Mouse (Mus musculus) stomach, embryonic 15.5 days (tissue): Measurements from ENCODE around the gene Adamts3. TPM values are rescaled to one million over a fixed set of nuclear protein-coding genes. Genes with fewer than 3 reads are reported as not detected.

Source experiments
- ATAC-seq: fragments of 200-750 bp; cut with Nextera tagmentation; 2 replicates; pipeline ENCODE4 v1.8.0; 2017; ENCODE audit warnings: low read depth, moderate number of reproducible peaks, moderate TSS enrichment; ENCODE audit not compliant: insufficient read depth, low FRiP score
- H3K27ac ChIP-seq: fragments of 300-500 bp; sonication (generic); 2 replicates; pipeline ENCODE4 v1.5.1; 2015; ENCODE audit warnings: mild to moderate bottlenecking, inconsistent platforms
- H3K27me3 ChIP-seq: fragments of 300-500 bp; sonication (generic); replicated peaks from 2 replicates; pipeline ENCODE4 v1.6.1; 2015; ENCODE audit warnings: inconsistent platforms
- H3K36me3 ChIP-seq: fragments of 300-500 bp; sonication (generic); 2 replicates; pipeline ENCODE4 v1.6.1; 2015; ENCODE audit warnings: inconsistent platforms
- H3K4me1 ChIP-seq: fragments of 300-500 bp; sonication (generic); 2 replicates; pipeline ENCODE4 v1.6.1; 2015; ENCODE audit warnings: inconsistent platforms
- H3K4me2 ChIP-seq: fragments of 300-500 bp; sonication (generic); 2 replicates; pipeline ENCODE4 v1.6.1; 2015; ENCODE audit warnings: mild to moderate bottlenecking, inconsistent platforms
- H3K4me3 ChIP-seq: fragments of 300-500 bp; sonication (generic); replicated peaks from 2 replicates; pipeline ENCODE4 v1.5.1; 2015; ENCODE audit warnings: inconsistent platforms
- H3K9ac ChIP-seq: fragments of 300-500 bp; sonication (generic); 2 replicates; pipeline ENCODE4 v1.6.1; 2015; ENCODE audit warnings: inconsistent platforms
- H3K9me3 ChIP-seq: fragments of 300-500 bp; sonication (generic); 2 replicates; pipeline ENCODE4 v1.6.1; 2016; ENCODE audit warnings: inconsistent platforms
- WGBS: fragments of 180-500 bp; shearing (Covaris S2); methylation state at CpG from one replicate; pipeline ENCODE4 v1.1.7; 2015; 5-methylcytosine and 5-hydroxymethylcytosine counted together
- polyA plus RNA-seq: library from polyadenylated mRNA; unstranded; fragments of >200 nt; fragmentation: Nextera tagmentation; extraction: Ambion mirVana; gene quantifications from 2 replicates; pipeline ENCODE4 v1.2.1, GENCODE M21; 2015

The Adamts3 gene
- polyA plus RNA-seq, 1 experiment from 2014 or later: 2.2 TPM

DNA sequence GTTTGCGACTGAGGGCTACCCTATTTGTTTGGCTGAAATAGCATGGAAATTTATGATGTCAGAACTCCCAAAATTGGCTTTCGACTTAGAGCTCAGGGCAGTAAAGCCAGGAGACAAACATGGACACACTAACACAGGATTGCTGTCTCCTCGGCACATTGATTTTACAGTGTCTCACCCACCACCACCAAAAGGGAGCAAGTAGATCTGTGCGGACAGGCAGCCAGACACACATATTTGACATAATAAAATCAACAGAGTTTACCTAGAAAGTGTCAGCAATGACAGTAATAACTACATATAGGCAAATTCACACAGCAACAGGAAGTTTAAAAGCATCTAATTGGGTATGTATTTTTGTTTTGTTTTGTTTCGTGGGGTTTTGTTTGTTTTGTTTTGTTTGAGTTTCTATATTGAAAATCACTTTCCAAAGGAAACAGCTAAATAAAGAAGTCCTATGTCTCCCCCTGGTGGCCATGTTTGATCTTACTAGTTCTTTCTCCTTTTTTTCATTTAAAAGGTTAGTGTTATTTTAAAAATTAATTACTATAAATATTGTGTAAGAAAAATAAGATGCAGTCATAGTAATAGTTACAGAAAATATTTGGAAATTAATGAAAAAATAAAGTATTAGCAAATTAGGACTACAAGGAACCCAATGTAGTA, 203.1 kb downstream of the Adamts3 start:
- H3K9me3 ChIP-seq: no peaks in the 10 kb centered on the region
- no peak overlapping the region for H3K9ac ChIP-seq
- no peak for ATAC-seq
- no peak overlapping the region for H3K27ac ChIP-seq
- H3K4me2 ChIP-seq: no peak overlapping the region
- no peaks in the 10 kb centered on the region for H3K27me3 ChIP-seq
- no peak overlapping the region for H3K4me3 ChIP-seq
- H3K4me1 ChIP-seq: no peaks in the 10 kb centered on the region
- WGBS: 57% methylated on average over 5 of the region's 5 CpGs
- no peaks in the 10 kb centered on the region for H3K36me3 ChIP-seq

DNA sequence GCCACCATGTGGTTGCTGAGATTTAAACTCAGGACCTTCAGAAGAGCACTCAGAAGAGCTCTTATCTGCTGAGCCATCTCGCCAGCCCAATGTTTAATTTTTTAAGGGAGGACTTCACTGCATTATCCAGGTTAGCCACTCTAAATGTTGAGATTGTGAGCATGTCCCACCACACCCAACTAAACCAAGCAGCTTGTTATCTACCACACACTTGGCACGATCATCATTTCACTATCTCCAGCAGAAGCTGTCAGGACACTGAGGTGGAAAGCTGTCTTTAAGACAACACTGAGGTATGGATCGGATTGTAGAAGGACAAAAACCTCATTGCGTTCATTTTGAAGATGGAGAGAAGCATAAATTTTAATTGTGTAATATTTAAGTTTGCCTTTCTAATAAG, 205.0 kb downstream of the Adamts3 start:
- Histone ChIP-seq H3K27me3 (no peaks in the 10 kb centered on the region), H3K4me1 (no peaks in the 10 kb centered on the region), H3K4me3 (no peak overlapping the region), H3K9me3 (no peaks in the 10 kb centered on the region), H3K27ac (no peak overlapping the region), H3K4me2 (no peak overlapping the region), H3K36me3 (no peaks in the 10 kb centered on the region), H3K9ac (no peak overlapping the region)
- no peak for ATAC-seq
- 83% methylated on average over 4 of the region's 4 CpGs for WGBS

DNA sequence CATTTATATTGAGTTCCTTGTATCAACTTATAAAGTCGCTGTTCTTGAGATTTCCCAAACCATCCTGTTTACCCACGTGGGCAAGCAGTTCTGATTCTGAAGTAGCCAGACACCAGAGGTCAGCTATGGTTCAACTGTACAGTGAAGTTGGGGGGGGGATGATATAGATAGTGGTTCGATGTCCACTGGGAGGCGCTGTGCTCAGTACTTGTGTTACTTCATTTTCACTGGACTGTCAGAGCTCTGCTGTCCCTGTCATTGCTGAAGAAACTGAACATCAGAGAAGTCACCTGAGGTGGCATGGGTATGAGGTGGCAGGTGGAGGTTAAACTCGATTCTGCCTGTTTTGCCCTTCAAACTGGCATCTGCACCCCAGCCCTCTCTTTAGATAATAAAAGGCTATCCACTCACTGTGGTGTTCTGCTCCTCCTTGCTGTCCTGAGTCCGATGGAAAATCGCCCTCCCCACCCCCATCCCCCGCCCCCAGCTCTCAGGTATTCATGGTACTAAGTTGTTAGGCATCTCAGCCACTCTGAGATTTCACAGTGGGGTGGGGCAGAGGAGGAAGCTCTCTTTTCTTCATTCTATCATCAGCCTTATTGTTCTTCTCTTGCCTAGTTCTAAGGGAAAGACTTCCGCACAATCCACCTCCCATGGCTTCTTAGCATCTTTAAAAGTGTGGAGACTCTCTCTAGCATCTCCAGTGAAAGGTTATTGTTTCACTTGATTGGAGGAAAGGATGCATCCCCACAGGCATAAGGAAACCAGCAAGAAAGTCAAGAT, 208.9 kb downstream of the Adamts3 start:
- Histone ChIP-seq H3K36me3 (no peaks in the 10 kb centered on the region), H3K4me2 (no peak overlapping the region), H3K27ac (no peak overlapping the region), H3K9ac (no peak overlapping the region), H3K27me3 (no peaks in the 10 kb centered on the region), H3K9me3 (no peaks in the 10 kb centered on the region), H3K4me3 (no peak overlapping the region), H3K4me1 (no peaks in the 10 kb centered on the region)
- WGBS: 80% methylated on average over 9 of the region's 9 CpGs
- ATAC-seq: no peak

DNA sequence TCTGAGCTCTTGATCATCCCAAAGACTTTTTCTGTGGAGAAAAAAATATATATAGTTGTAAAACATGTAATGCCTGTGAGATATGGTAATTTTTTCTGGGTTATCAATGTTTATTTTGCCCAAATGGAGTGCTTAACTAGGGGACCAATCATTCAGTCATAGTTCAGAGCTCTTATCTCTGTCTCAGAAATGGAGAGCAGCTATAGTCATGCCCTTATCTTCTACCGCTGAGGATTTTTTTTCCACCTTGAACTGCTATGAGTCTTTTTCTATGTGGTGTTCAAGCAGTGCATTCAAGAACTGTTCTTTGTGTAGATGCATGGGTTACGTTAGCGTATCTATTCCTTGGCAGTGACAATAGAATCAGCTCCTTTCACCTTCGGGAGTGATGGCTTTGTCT, 210.2 kb downstream of the Adamts3 start:
- 70% methylated on average over 4 of the region's 4 CpGs for WGBS
- Histone ChIP-seq H3K4me2 (no peak overlapping the region), H3K9ac (no peak overlapping the region), H3K27me3 (no peaks in the 10 kb centered on the region), H3K36me3 (no peaks in the 10 kb centered on the region), H3K4me3 (no peak overlapping the region), H3K27ac (no peak overlapping the region), H3K9me3 (no peaks in the 10 kb centered on the region), H3K4me1 (no peaks in the 10 kb centered on the region)
- ATAC-seq: no peak

DNA sequence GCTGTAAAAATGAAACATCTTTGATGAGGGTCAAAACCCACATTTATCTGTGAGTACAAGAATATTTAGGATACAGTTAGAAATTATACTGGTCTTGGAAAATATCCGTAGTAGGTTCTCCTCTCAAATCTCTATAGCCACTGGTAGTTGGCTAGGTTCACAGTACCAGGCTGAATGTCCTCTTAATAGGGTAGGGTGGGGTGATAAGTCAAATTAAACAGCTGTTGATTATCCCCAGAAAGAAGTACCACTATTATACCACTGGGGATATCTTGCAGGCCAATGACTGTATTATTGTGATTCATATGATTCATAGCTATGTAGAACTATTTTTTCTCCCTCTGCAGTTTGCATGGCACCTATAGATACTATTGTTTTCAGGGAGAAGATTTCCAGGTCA, 228.8 kb downstream of the Adamts3 start:
- Histone ChIP-seq H3K9me3 (no peaks in the 10 kb centered on the region), H3K36me3 (no peaks in the 10 kb centered on the region), H3K9ac (no peak overlapping the region), H3K4me2 (no peak overlapping the region), H3K4me1 (no peaks in the 10 kb centered on the region), H3K27ac (peak overlapping the region; percentile 57; the same call in 1 of the 2 replicates), H3K27me3 (no peaks in the 10 kb centered on the region), H3K4me3 (no peak overlapping the region)
- ATAC-seq: no peak
- WGBS: 87% methylated on average over 1 of the region's 1 CpGs

DNA sequence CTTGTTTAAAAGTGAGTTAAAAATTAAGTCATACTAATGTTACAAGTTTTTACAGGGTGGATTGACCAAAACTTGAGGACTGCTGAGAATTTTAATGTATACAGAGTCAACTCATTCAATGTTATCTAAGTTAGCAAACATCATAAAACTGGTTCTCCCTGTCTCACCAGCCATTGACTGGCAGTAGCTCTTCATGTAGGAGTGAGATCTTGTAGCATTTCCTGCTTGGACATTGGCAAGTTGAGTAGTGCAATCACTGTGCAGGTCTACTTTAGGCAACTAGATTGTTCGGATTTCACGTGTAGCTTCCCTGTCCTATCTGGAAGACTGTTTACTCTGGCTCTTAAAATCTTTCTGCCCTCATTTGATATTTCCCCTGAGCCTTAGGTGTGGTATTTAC, 229.3 kb downstream of the Adamts3 start:
- ATAC-seq: peak; percentile 91
- WGBS: 50% methylated on average over 2 of the region's 2 CpGs
- no peak overlapping the region for H3K4me2 ChIP-seq
- H3K9me3 ChIP-seq: no peaks in the 10 kb centered on the region
- no peak overlapping the region for H3K4me3 ChIP-seq
- H3K36me3 ChIP-seq: no peaks in the 10 kb centered on the region
- no peak overlapping the region for H3K9ac ChIP-seq
- H3K4me1 ChIP-seq: no peaks in the 10 kb centered on the region
- peak overlapping the region; percentile 57; the same call in 1 of the 2 replicates for H3K27ac ChIP-seq
- H3K27me3 ChIP-seq: no peaks in the 10 kb centered on the region

DNA sequence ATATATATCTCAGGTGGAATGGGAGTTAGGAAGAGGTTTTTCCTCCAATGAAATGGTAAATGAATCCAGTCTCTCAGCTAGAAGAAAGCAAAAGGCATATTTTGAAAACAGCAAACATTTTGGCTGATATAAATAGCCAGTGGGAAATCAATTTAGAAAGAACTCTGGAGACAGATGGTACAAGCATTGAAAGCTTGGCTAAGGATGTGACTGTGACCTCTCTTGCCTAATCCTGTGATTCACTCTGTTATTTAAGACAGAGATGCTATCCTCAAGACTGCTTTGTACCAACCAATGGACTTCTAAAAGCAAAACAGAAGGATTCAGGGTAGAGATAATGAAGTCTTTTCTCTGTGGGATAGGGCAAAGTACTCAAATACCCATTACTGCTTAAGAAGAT, 236.2 kb downstream of the Adamts3 start:
- Histone ChIP-seq H3K9me3 (no peaks in the 10 kb centered on the region), H3K4me1 (no peaks in the 10 kb centered on the region), H3K27me3 (no peaks in the 10 kb centered on the region), H3K4me3 (no peak overlapping the region), H3K36me3 (no peaks in the 10 kb centered on the region), H3K4me2 (no peak overlapping the region), H3K27ac (no peak overlapping the region), H3K9ac (no peak overlapping the region)
- no peak for ATAC-seq

DNA sequence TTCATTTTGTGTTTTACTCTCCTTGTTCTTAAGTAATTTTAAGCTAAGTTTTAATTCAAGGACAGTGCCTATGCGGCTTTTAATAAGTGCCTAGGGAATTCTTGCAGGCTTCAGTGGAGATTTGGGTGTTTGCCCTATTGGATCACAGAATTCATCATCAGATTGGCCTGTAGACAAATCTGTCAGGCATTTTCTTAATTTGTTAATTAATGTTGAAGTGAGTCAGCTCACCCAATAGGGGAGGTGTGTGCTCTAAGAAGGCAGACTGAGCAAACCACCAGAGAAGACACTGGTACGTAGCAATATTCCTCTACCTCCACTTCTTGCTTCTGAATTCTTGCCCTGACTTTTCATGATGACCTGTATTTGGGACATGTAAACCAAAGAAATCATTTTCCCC, 247.7 kb downstream of the Adamts3 start:
- no peak overlapping the region for H3K4me2 ChIP-seq
- H3K36me3 ChIP-seq: no peaks in the 10 kb centered on the region
- no peak overlapping the region for H3K9ac ChIP-seq
- H3K4me1 ChIP-seq: no peaks in the 10 kb centered on the region
- WGBS: 67% methylated on average over 2 of the region's 2 CpGs
- no peak overlapping the region for H3K4me3 ChIP-seq
- no peaks in the 10 kb centered on the region for H3K9me3 ChIP-seq
- no peaks in the 10 kb centered on the region for H3K27me3 ChIP-seq
- no peak overlapping the region for H3K27ac ChIP-seq
- ATAC-seq: no peak

DNA sequence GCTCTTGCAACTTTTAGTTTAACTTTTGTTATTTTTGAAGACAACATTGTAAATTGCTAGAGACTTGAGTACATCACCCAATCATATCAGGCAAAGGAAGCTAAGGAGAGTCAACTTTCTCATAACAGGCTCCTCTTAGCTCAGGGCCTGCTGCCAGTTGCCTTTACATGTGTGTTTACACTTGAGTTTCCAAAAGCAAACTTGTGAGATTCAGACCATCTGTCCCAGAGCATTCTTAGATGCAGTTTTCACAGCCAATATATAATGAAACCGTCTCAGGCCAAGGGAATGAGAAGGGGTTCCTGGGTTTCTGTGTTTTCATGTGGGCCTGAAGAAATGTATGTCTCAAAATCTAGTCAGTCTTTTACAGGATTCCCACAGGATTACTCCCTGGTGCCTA, 251.5 kb downstream of the Adamts3 start:
- Histone ChIP-seq H3K27me3 (no peaks in the 10 kb centered on the region), H3K9ac (no peak overlapping the region), H3K4me1 (no peaks in the 10 kb centered on the region), H3K36me3 (no peaks in the 10 kb centered on the region), H3K27ac (peak overlapping the region; percentile 23; the same call in 1 of the 2 replicates), H3K4me3 (no peak overlapping the region), H3K4me2 (no peak overlapping the region), H3K9me3 (no peaks in the 10 kb centered on the region)
- 26% methylated on average over 1 of the region's 1 CpGs for WGBS
- ATAC-seq: peak; percentile 39; the same call in 1 of the 2 replicates
